Mouse (Mus musculus) urinary bladder, postnatal 25 days (tissue): ENCODE measurements around the gene Ltbp1.
A peak's percentile ranks its signal among the peaks of the same experiment; 100 is the strongest.

Source experiments
- DNase-seq: peaks from one replicate; pipeline ENCODE4 v3.0.0; 2022; ENCODE audit warnings: low spot score

Ltbp1 gene

GRCm38 (mm10) chr17:75067314-75067713 lies 61.9 kb downstream of the Ltbp1 start:
- DNase-seq, result no peak

- DNase-seq, result no peak
These were observed 63.9 kb downstream of the Ltbp1 start for GRCm38 (mm10) chr17:75069232-75069631.

- DNase-seq, result no peak
These were observed 65.8 kb downstream of the Ltbp1 start for GRCm38 (mm10) chr17:75071174-75071573.

GRCm38 (mm10) chr17:75071749-75072148 lies 66.4 kb downstream of the Ltbp1 start:
- DNase-seq, result no peak

GRCm38 (mm10) chr17:75073887-75074286 lies 68.5 kb downstream of the Ltbp1 start:
- DNase-seq, result no peak

- DNase-seq, result no peak
These were observed 69.8 kb downstream of the Ltbp1 start for GRCm38 (mm10) chr17:75074978-75075699.

- no peak for DNase-seq
These were observed 76.0 kb downstream of the Ltbp1 start for GRCm38 (mm10) chr17:75081401-75081800.

GRCm38 (mm10) chr17:75082449-75082848 lies 77.1 kb downstream of the Ltbp1 start:
- no peak for DNase-seq

GRCm38 (mm10) chr17:75087296-75087941 lies 82.1 kb downstream of the Ltbp1 start:
- DNase-seq, result no peak

GRCm38 (mm10) chr17:75088232-75088631 lies 82.9 kb downstream of the Ltbp1 start:
- no peak for DNase-seq

- no peak for DNase-seq
These were observed 83.4 kb downstream of the Ltbp1 start for GRCm38 (mm10) chr17:75088727-75089126.

GRCm38 (mm10) chr17:75090556-75090955 lies 85.2 kb downstream of the Ltbp1 start:
- DNase-seq, result no peak

- no peak for DNase-seq
These were observed 88.2 kb downstream of the Ltbp1 start for GRCm38 (mm10) chr17:75093563-75093962.

- DNase-seq, result no peak
These were observed 89.2 kb downstream of the Ltbp1 start for GRCm38 (mm10) chr17:75094591-75094990.

- no peak for DNase-seq
These were observed 91.4 kb downstream of the Ltbp1 start for GRCm38 (mm10) chr17:75096727-75097126.

- DNase-seq, result no peak
These were observed 92.0 kb downstream of the Ltbp1 start for GRCm38 (mm10) chr17:75097367-75097766.

- DNase-seq, result no peak
These were observed 95.8 kb downstream of the Ltbp1 start for GRCm38 (mm10) chr17:75101215-75101614.

GRCm38 (mm10) chr17:75101994-75102393 lies 96.6 kb downstream of the Ltbp1 start:
- DNase-seq, result no peak

GRCm38 (mm10) chr17:75107412-75107811 lies 102.0 kb downstream of the Ltbp1 start:
- no peak for DNase-seq

GRCm38 (mm10) chr17:75107879-75108278 lies 102.5 kb downstream of the Ltbp1 start:
- DNase-seq, result no peak

GRCm38 (mm10) chr17:75109081-75109716 lies 103.8 kb downstream of the Ltbp1 start:
- DNase-seq, result no peak

- DNase-seq, result peak; percentile 29
These were observed 105.2 kb downstream of the Ltbp1 start for GRCm38 (mm10) chr17:75110252-75111205.
